Mouse (Mus musculus): Measurements from ENCODE around the gene Gtsf1l. TPM values are rescaled to one million over a fixed set of nuclear protein-coding genes. Genes with fewer than 3 reads are reported as not detected.
"Not testable (repeated sequence)": the region's sequence is repeated elsewhere in the genome, so short reads cannot be mapped to it uniquely, and the experiment has no call there.

Gene Gtsf1l
- total RNA-seq, 2 experiments from 2014 or later = not detected

- no peak for ATAC-seq (replicated peaks; ENCODE audit: low FRiP score, poor library complexity, severe bottlenecking)
Observed at GRCm38 (mm10) chr2:163089475-163090123, 1.9 kb upstream of the Gtsf1l start.

- no peak for ATAC-seq (replicated peaks; ENCODE audit: low FRiP score, poor library complexity, severe bottlenecking)
Observed at GRCm38 (mm10) chr2:163086561-163086960, 1.1 kb downstream of the Gtsf1l start.

GRCm38 (mm10) chr2:163085047-163085446 lies 2.6 kb downstream of the Gtsf1l start:
- ATAC-seq (replicated peaks; ENCODE audit: low FRiP score, poor library complexity, severe bottlenecking) = no peak

GRCm38 (mm10) chr2:163084519-163084918 lies 3.1 kb downstream of the Gtsf1l start:
- no peak for ATAC-seq (replicated peaks; ENCODE audit: low FRiP score, poor library complexity, severe bottlenecking)

- no peak for ATAC-seq (replicated peaks; ENCODE audit: low FRiP score, poor library complexity, severe bottlenecking)
Observed at GRCm38 (mm10) chr2:163082591-163082990, 5.1 kb downstream of the Gtsf1l start.

GRCm38 (mm10) chr2:163079041-163079440 lies 8.6 kb downstream of the Gtsf1l start:
- no peak for ATAC-seq (replicated peaks; ENCODE audit: low FRiP score, poor library complexity, severe bottlenecking)

- ATAC-seq (replicated peaks; ENCODE audit: low FRiP score, poor library complexity, severe bottlenecking) = no peak
Observed at GRCm38 (mm10) chr2:163075234-163075633, 12.4 kb downstream of the Gtsf1l start.

GRCm38 (mm10) chr2:163074808-163075207 lies 12.8 kb downstream of the Gtsf1l start:
- ATAC-seq (replicated peaks; ENCODE audit: low FRiP score, poor library complexity, severe bottlenecking) = no peak

GRCm38 (mm10) chr2:163074006-163074405 lies 13.6 kb downstream of the Gtsf1l start:
- ATAC-seq (replicated peaks; ENCODE audit: low FRiP score, poor library complexity, severe bottlenecking) = no peak

- ATAC-seq (replicated peaks; ENCODE audit: low FRiP score, poor library complexity, severe bottlenecking) = no peak
Observed at GRCm38 (mm10) chr2:163073023-163073757, 14.5 kb downstream of the Gtsf1l start.

GRCm38 (mm10) chr2:163071590-163071989 lies 16.1 kb downstream of the Gtsf1l start:
- ATAC-seq (replicated peaks; ENCODE audit: low FRiP score, poor library complexity, severe bottlenecking) = no peak

- ATAC-seq (replicated peaks; ENCODE audit: low FRiP score, poor library complexity, severe bottlenecking) = no peak
Observed at GRCm38 (mm10) chr2:163070213-163070612, 17.4 kb downstream of the Gtsf1l start.

- ATAC-seq (replicated peaks; ENCODE audit: low FRiP score, poor library complexity, severe bottlenecking) = no peak
Observed at GRCm38 (mm10) chr2:163067233-163067632, 20.4 kb downstream of the Gtsf1l start.

GRCm38 (mm10) chr2:163066326-163066725 lies 21.3 kb downstream of the Gtsf1l start:
- no peak for ATAC-seq (replicated peaks; ENCODE audit: low FRiP score, poor library complexity, severe bottlenecking)

GRCm38 (mm10) chr2:163062119-163062508 lies 25.5 kb downstream of the Gtsf1l start:
- ATAC-seq (replicated peaks; ENCODE audit: low FRiP score, poor library complexity, severe bottlenecking) = no peak

- ATAC-seq (replicated peaks; ENCODE audit: low FRiP score, poor library complexity, severe bottlenecking) = no peak
Observed at GRCm38 (mm10) chr2:163061203-163062118, 26.2 kb downstream of the Gtsf1l start.

- no peak for ATAC-seq (replicated peaks; ENCODE audit: low FRiP score, poor library complexity, severe bottlenecking)
Observed at GRCm38 (mm10) chr2:163060630-163061029, 27.0 kb downstream of the Gtsf1l start.

GRCm38 (mm10) chr2:163058981-163059380 lies 28.7 kb downstream of the Gtsf1l start:
- ATAC-seq (replicated peaks; ENCODE audit: low FRiP score, poor library complexity, severe bottlenecking) = not testable (repeated sequence)

- no peak for ATAC-seq (replicated peaks; ENCODE audit: low FRiP score, poor library complexity, severe bottlenecking)
Observed at GRCm38 (mm10) chr2:163056584-163056983, 31.1 kb downstream of the Gtsf1l start.

GRCm38 (mm10) chr2:163055715-163056114 lies 31.9 kb downstream of the Gtsf1l start:
- no peak for ATAC-seq (replicated peaks; ENCODE audit: low FRiP score, poor library complexity, severe bottlenecking)
